Mouse (Mus musculus): Measurements from ENCODE around the gene Ptch1. TPM values are rescaled to one million over a fixed set of nuclear protein-coding genes. Genes with fewer than 3 reads are reported as not detected.
A peak's percentile ranks its signal among the peaks of the same experiment; 100 is the strongest.

Ptch1 gene
- polyA plus RNA-seq, 1 experiment from 2014 or later, result 3.4 TPM

GRCm38 (mm10) chr13:63528852-63529251 lies 44.5 kb downstream of the Ptch1 start:
- DNase-seq (no peak), ATAC-seq (ENCODE audit: low read depth) (no peak)
- no peaks in the 10 kb centered on the region for H3K9me3 ChIP-seq (replicated peaks)
- no peak overlapping the region for H3K4me3 ChIP-seq (replicated peaks)
- H3K4me1 ChIP-seq (replicated peaks), result peaks cover 22% of the 10 kb centered on the region
- no peak overlapping the region for H3K4me2 ChIP-seq
- WGBS (ENCODE audit: insufficient replicate concordance), result 13% methylated on average over 2 of the region's 2 CpGs
- H3K36me3 ChIP-seq, result peaks cover 98% of the 10 kb centered on the region
- no peaks in the 10 kb centered on the region for H3K27me3 ChIP-seq
- no peak overlapping the region for H3K27ac ChIP-seq
- H3K9ac ChIP-seq, result no peak overlapping the region

GRCm38 (mm10) chr13:63528164-63528675 lies 45.2 kb downstream of the Ptch1 start:
- Histone ChIP-seq H3K9ac (no peak overlapping the region), H3K36me3 (peaks cover 98% of the 10 kb centered on the region)

DNA sequence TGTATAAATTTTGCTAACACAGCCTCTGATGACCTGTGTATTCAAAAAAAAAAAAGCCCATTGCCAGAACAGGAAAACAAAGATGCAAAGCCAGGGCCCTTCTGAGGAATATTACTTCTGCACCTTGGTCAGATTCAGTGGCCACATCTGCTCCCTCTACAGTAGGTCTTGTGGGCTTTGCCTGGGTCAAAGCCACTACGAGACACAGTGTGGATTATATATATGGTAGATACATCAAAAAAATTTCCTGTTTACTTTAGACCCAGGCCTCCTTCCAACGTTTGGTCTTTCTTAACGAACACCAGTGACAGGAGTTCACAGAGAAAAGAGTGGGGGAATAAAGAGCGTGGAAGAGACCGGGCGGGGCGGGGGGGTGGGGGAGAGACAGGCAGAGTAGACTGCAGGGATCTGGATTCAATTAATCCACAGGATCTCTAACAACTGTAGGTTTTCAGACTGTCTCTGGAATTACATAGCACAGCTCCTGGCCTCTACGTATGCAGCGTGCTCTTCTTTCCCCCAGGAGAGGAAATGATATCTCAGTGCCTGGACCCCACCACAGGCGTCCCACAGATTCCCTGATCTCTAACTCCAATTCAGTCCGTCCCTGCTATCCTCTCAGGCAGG lies 47.7 kb downstream of the Ptch1 start:
- Histone ChIP-seq H3K27me3 (no peaks in the 10 kb centered on the region), H3K36me3 (peaks cover 94% of the 10 kb centered on the region), H3K9me3 (replicated peaks) (no peaks in the 10 kb centered on the region), H3K4me1 (replicated peaks) (peaks cover 22% of the 10 kb centered on the region), H3K4me2 (no peak overlapping the region), H3K4me3 (replicated peaks) (no peak overlapping the region), H3K27ac (no peak overlapping the region), H3K9ac (no peak overlapping the region)
- 71% methylated on average over 11 of the region's 11 CpGs for WGBS (ENCODE audit: insufficient replicate concordance)
- DNase-seq, result no peak
- ATAC-seq (ENCODE audit: low read depth), result no peak

More at GRCm38 (mm10) chr13:63528164-63528675, 45.2 kb downstream of the Ptch1 start:
- DNase-seq, result peak; percentile 18
- Histone ChIP-seq H3K9me3 (replicated peaks) (no peaks in the 10 kb centered on the region), H3K27ac (no peak overlapping the region), H3K4me1 (replicated peaks) (peaks cover 22% of the 10 kb centered on the region), H3K27me3 (no peaks in the 10 kb centered on the region), H3K4me2 (no peak overlapping the region), H3K4me3 (replicated peaks) (no peak overlapping the region)
- WGBS (ENCODE audit: insufficient replicate concordance), result 15% methylated on average over 5 of the region's 5 CpGs
- peak; percentile 75 for ATAC-seq (ENCODE audit: low read depth)

GRCm38 (mm10) chr13:63524608-63525570 lies 48.5 kb downstream of the Ptch1 start:
- peaks cover 94% of the 10 kb centered on the region for H3K36me3 ChIP-seq
- H3K4me3 ChIP-seq (replicated peaks), result no peak overlapping the region
- H3K4me2 ChIP-seq, result no peak overlapping the region
- no peak overlapping the region for H3K27ac ChIP-seq
- no peak overlapping the region for H3K9ac ChIP-seq
- no peak for DNase-seq
- H3K4me1 ChIP-seq (replicated peaks), result peaks cover 22% of the 10 kb centered on the region
- 81% methylated on average over 25 of the region's 25 CpGs for WGBS (ENCODE audit: insufficient replicate concordance)
- no peaks in the 10 kb centered on the region for H3K27me3 ChIP-seq
- ATAC-seq (ENCODE audit: low read depth), result no peak
- H3K9me3 ChIP-seq (replicated peaks), result no peaks in the 10 kb centered on the region

- no peaks in the 10 kb centered on the region for H3K9me3 ChIP-seq (replicated peaks)
- no peak overlapping the region for H3K4me2 ChIP-seq
- WGBS (ENCODE audit: insufficient replicate concordance), result 80% methylated on average over 2 of the region's 2 CpGs
- DNase-seq (no peak), ATAC-seq (ENCODE audit: low read depth) (no peak)
- H3K27ac ChIP-seq, result no peak overlapping the region
- peaks cover 16% of the 10 kb centered on the region for H3K4me1 ChIP-seq (replicated peaks)
- H3K27me3 ChIP-seq, result no peaks in the 10 kb centered on the region
- H3K9ac ChIP-seq, result no peak overlapping the region
- H3K36me3 ChIP-seq, result peaks cover 95% of the 10 kb centered on the region
- no peak overlapping the region for H3K4me3 ChIP-seq (replicated peaks)
Observed at GRCm38 (mm10) chr13:63524061-63524460, 49.3 kb downstream of the Ptch1 start.

GRCm38 (mm10) chr13:63522832-63523231 lies 50.6 kb downstream of the Ptch1 start:
- DNase-seq, result no peak
- 77% methylated on average over 10 of the region's 10 CpGs for WGBS (ENCODE audit: insufficient replicate concordance)
- peaks cover 95% of the 10 kb centered on the region for H3K36me3 ChIP-seq
- ATAC-seq (ENCODE audit: low read depth), result no peak
- H3K4me2 ChIP-seq, result no peak overlapping the region
- H3K4me1 ChIP-seq (replicated peaks), result peaks cover 4% of the 10 kb centered on the region; the same call in 1 of the 2 replicates
- no peak overlapping the region for H3K9ac ChIP-seq
- H3K4me3 ChIP-seq (replicated peaks), result no peak overlapping the region
- H3K9me3 ChIP-seq (replicated peaks), result no peaks in the 10 kb centered on the region
- no peak overlapping the region for H3K27ac ChIP-seq
- H3K27me3 ChIP-seq, result no peaks in the 10 kb centered on the region

- 0 out of 2 replicates have a peak, but pooled peaks cover 2% of the 10 kb centered on the region for H3K4me1 ChIP-seq (replicated peaks)
- H3K36me3 ChIP-seq, result peaks cover 96% of the 10 kb centered on the region
- no peak overlapping the region for H3K4me3 ChIP-seq (replicated peaks)
- DNase-seq (no peak), ATAC-seq (ENCODE audit: low read depth) (no peak)
- H3K27ac ChIP-seq, result no peak overlapping the region
- H3K27me3 ChIP-seq, result no peaks in the 10 kb centered on the region
- no peak overlapping the region for H3K9ac ChIP-seq
- no peak overlapping the region for H3K4me2 ChIP-seq
- WGBS (ENCODE audit: insufficient replicate concordance), result 83% methylated on average over 6 of the region's 6 CpGs
- no peaks in the 10 kb centered on the region for H3K9me3 ChIP-seq (replicated peaks)
Observed at GRCm38 (mm10) chr13:63520110-63520509, 53.3 kb downstream of the Ptch1 start.

GRCm38 (mm10) chr13:63516535-63516934 lies 56.9 kb downstream of the Ptch1 start:
- Histone ChIP-seq H3K9ac (no peak overlapping the region), H3K4me1 (replicated peaks) (no peaks in the 10 kb centered on the region), H3K27me3 (no peaks in the 10 kb centered on the region), H3K4me3 (replicated peaks) (no peak overlapping the region), H3K9me3 (replicated peaks) (no peaks in the 10 kb centered on the region), H3K4me2 (no peak overlapping the region), H3K27ac (no peak overlapping the region), H3K36me3 (peaks cover 96% of the 10 kb centered on the region)
- no peak for ATAC-seq (ENCODE audit: low read depth)
- WGBS (ENCODE audit: insufficient replicate concordance), result 83% methylated on average over 2 of the region's 2 CpGs
- DNase-seq, result no peak

- Histone ChIP-seq H3K27ac (no peak overlapping the region), H3K9me3 (replicated peaks) (no peaks in the 10 kb centered on the region), H3K27me3 (no peaks in the 10 kb centered on the region), H3K36me3 (peaks cover 100% of the 10 kb centered on the region), H3K9ac (no peak overlapping the region), H3K4me3 (replicated peaks) (no peak overlapping the region), H3K4me1 (replicated peaks) (no peaks in the 10 kb centered on the region), H3K4me2 (no peak overlapping the region)
- 81% methylated on average over 5 of the region's 5 CpGs for WGBS (ENCODE audit: insufficient replicate concordance)
- ATAC-seq (ENCODE audit: low read depth) (no peak), DNase-seq (no peak)
Observed at GRCm38 (mm10) chr13:63515542-63515941, 57.9 kb downstream of the Ptch1 start.

DNA sequence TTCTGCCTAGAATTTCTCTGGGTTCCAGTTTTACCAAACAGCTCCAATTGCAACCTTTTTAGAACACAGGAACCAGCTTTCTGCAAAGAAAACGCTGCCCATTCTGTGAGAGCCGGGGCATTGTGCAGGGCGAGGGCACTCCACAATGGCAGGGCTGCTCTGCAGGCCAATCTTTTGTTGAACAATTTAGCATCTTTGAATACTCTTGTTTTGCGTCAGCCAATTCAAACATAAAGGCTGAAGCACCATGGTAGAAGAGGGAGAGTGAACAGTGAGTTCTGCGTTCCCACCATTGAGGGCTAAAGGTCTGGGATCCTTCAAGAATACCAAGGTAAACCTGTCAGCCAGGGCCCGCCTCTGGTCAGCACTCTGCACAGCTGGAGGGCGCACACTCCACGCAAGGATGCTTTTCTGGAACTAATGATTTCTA lies 58.5 kb downstream of the Ptch1 start:
- H3K27me3 ChIP-seq, result no peaks in the 10 kb centered on the region
- H3K9me3 ChIP-seq (replicated peaks), result no peaks in the 10 kb centered on the region
- H3K9ac ChIP-seq, result no peak overlapping the region
- no peak overlapping the region for H3K27ac ChIP-seq
- H3K4me1 ChIP-seq (replicated peaks), result no peaks in the 10 kb centered on the region
- ATAC-seq (ENCODE audit: low read depth) (no peak), DNase-seq (no peak)
- no peak overlapping the region for H3K4me3 ChIP-seq (replicated peaks)
- WGBS (ENCODE audit: insufficient replicate concordance), result 80% methylated on average over 8 of the region's 8 CpGs
- no peak overlapping the region for H3K4me2 ChIP-seq
- H3K36me3 ChIP-seq, result peaks cover 99% of the 10 kb centered on the region

DNA sequence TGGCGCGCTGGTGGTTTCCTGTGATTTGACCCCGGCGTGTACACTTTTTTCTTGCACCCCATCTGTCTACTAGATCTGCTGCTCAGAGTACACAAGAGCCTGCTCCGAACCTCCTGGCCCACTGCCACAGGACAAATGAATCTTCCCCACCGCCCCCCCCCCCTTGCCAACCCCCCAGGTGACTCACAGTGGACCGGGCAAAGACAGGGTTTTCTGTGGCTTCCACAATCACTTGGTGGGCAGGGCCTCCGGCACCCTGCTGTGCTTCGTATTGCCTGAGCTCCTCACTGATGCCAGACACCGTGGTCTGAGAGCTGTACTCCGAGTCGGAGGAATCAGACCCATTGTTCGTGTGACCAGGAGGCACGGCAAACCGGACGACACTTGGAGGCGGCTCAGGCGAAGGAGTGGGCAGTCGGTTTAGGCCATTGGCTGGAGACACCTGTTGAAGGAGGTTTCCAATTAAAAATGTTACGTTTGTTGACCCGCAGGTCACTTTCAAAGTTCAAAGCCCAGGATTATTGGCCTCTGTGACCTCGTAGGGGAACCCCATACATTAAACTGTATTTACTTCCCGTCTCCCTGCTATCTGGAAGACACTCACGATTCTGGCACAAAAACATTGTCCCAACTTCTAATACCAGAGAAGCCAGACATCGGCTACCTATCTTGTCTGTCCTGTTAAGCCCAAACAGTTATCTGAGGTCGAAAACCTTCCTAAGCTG lies 59.9 kb downstream of the Ptch1 start:
- DNase-seq (no peak), ATAC-seq (ENCODE audit: low read depth) (no peak)
- WGBS (ENCODE audit: insufficient replicate concordance), result 82% methylated on average over 26 of the region's 26 CpGs
- Histone ChIP-seq H3K4me1 (replicated peaks) (no peaks in the 10 kb centered on the region), H3K36me3 (peaks cover 96% of the 10 kb centered on the region), H3K9me3 (replicated peaks) (no peaks in the 10 kb centered on the region), H3K4me3 (replicated peaks) (no peak overlapping the region), H3K27me3 (no peaks in the 10 kb centered on the region), H3K27ac (no peak overlapping the region), H3K9ac (no peak overlapping the region), H3K4me2 (no peak overlapping the region)
